Mouse (Mus musculus): ENCODE measurements at regions not wholly inside any gene's neighbourhood (a gene's known extent, or its start where the extent isn't known, plus 50 kb on each side); places are given as distances from the start of the nearest gene placed in this dataset.
A peak's percentile ranks its signal among the peaks of the same experiment; 100 is the strongest.

DNA sequence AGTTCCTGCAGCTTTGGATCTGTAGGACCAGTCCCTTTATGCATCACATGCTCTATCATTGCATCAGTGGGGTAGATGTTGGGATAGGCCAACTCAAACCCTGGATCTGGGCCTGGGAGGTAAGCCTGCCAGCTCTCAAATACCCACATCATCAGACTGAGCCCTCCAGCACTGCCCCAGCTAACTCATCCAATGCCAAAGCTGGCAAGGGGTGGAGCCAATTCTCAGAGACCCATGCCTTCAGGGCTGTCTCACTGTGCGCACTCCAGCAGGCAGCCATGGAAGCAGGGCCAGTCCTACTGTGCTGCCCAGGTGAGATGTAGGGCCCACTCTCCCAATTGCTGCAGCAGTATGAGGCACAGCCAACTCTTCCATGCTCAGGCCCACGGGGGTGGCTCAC lies 84.2 kb downstream of the Slc4a3 start:
- no peak for DNase-seq (ENCODE audit: low read depth, low spot score)
- TF ChIP-seq HCFC1 (IDR thresholded peaks at IDR 0.05; ENCODE audit: borderline replicate concordance, insufficient read depth, low read length), result no peak
- TF ChIP-seq ZNF384 (IDR thresholded peaks at IDR 0.05; ENCODE audit: low read depth, low read length), result no peak
- no peak for TF ChIP-seq ZC3H11A (IDR thresholded peaks at IDR 0.05; ENCODE audit: borderline replicate concordance, low read depth, low read length)
- no peak for TF ChIP-seq CHD2 (IDR thresholded peaks at IDR 0.05; ENCODE audit: low read depth, low read length)
- TF ChIP-seq MAFK (IDR thresholded peaks at IDR 0.05; ENCODE audit: insufficient read depth, low read depth, low read length), result no peak
- no peak overlapping the region for H3K9ac ChIP-seq (ENCODE audit: insufficient read depth, low read depth, low read length, poor library complexity, severe bottlenecking)
- 0 out of 2 replicates have a peak overlapping the region, but pooled peaks have one; percentile 19 for H3K27ac ChIP-seq (ENCODE audit: insufficient read depth, low read depth, low read length, poor library complexity, severe bottlenecking)
- H3K4me1 ChIP-seq (ENCODE audit: control insufficient read depth in 2 of 2, insufficient read depth in 2 of 2, low read length in 2 of 2, poor library complexity in 1 of 2), result no peaks in the 10 kb centered on the region
- H3K36me3 ChIP-seq (ENCODE audit: control insufficient read depth, insufficient read depth, low read length, poor library complexity, severe bottlenecking), result no peaks in the 10 kb centered on the region
- no peak overlapping the region for H3K4me3 ChIP-seq (ENCODE audit: insufficient read depth in 1 of 2, low read depth in 1 of 2, low read length in 2 of 2, poor library complexity in 1 of 2, severe bottlenecking in 1 of 2)
- H3K9me3 ChIP-seq (ENCODE audit: control insufficient read depth, insufficient read depth, low read depth, low read length), result no peaks in the 10 kb centered on the region
- in situ Hi-C loops (cut with MboI; ENCODE audit: low sequenced_read_pairs in 2 of 2, unreplicated experiment in 2 of 2), result no loop called here

DNA sequence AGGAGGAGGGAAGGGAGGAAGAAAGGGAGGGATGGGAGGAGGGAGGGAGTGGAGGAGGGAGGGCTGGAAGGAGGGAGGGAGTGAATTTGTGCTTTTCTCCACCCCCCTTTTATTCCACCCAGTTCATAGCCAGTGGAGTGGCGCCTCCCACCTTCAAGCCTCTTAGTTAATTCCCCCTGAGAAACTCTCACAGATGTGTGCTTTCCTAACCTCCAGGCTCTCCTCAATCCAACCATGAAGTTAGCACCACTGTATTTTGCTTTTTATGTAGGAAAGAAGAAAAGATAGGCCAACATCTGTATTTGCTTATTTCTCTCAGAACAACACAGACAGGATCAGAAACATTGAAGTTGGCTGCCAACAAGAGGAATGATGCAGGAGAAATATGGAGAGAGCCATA lies 85.7 kb downstream of the Slc4a3 start:
- no peak overlapping the region for H3K9ac ChIP-seq (ENCODE audit: insufficient read depth, low read depth, low read length, poor library complexity, severe bottlenecking)
- H3K4me3 ChIP-seq (ENCODE audit: insufficient read depth in 1 of 2, low read depth in 1 of 2, low read length in 2 of 2, poor library complexity in 1 of 2, severe bottlenecking in 1 of 2), result no peak overlapping the region
- DNase-seq (ENCODE audit: low read depth, low spot score), result no peak
- TF ChIP-seq ZNF384 (IDR thresholded peaks at IDR 0.05; ENCODE audit: low read depth, low read length) (no peak), CHD2 (IDR thresholded peaks at IDR 0.05; ENCODE audit: low read depth, low read length) (no peak), MAFK (IDR thresholded peaks at IDR 0.05; ENCODE audit: insufficient read depth, low read depth, low read length) (no peak), HCFC1 (IDR thresholded peaks at IDR 0.05; ENCODE audit: borderline replicate concordance, insufficient read depth, low read length) (no peak), ZC3H11A (IDR thresholded peaks at IDR 0.05; ENCODE audit: borderline replicate concordance, low read depth, low read length) (no peak)
- in situ Hi-C loops (cut with MboI; ENCODE audit: low sequenced_read_pairs in 2 of 2, unreplicated experiment in 2 of 2), result no loop called here
- no peaks in the 10 kb centered on the region for H3K36me3 ChIP-seq (ENCODE audit: control insufficient read depth, insufficient read depth, low read length, poor library complexity, severe bottlenecking)
- no peaks in the 10 kb centered on the region for H3K9me3 ChIP-seq (ENCODE audit: control insufficient read depth, insufficient read depth, low read depth, low read length)
- H3K4me1 ChIP-seq (ENCODE audit: control insufficient read depth in 2 of 2, insufficient read depth in 2 of 2, low read length in 2 of 2, poor library complexity in 1 of 2), result no peaks in the 10 kb centered on the region
- no peak overlapping the region for H3K27ac ChIP-seq (ENCODE audit: insufficient read depth, low read depth, low read length, poor library complexity, severe bottlenecking)

DNA sequence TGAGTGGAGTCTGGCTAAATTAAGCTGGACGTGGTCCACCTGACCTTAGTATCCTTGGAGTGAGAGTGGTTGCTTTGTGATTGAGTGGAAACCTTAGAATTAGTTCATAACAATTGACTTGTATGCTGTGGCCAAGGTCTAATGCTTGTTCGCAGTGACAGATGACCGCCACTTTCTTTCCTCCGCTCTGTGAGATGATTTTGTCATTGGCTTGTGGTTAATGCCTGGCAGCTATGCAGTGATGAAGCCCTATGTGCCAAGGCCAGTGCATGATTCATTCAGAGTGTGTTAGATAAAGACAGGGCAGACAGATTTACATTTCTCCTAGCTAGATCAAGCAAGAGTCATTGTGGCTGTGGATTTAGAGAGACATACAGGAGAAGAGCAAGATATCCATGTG lies 89.5 kb downstream of the Slc4a3 start:
- in situ Hi-C loops (cut with MboI; ENCODE audit: low sequenced_read_pairs in 2 of 2, unreplicated experiment in 2 of 2), result no loop called here

DNA sequence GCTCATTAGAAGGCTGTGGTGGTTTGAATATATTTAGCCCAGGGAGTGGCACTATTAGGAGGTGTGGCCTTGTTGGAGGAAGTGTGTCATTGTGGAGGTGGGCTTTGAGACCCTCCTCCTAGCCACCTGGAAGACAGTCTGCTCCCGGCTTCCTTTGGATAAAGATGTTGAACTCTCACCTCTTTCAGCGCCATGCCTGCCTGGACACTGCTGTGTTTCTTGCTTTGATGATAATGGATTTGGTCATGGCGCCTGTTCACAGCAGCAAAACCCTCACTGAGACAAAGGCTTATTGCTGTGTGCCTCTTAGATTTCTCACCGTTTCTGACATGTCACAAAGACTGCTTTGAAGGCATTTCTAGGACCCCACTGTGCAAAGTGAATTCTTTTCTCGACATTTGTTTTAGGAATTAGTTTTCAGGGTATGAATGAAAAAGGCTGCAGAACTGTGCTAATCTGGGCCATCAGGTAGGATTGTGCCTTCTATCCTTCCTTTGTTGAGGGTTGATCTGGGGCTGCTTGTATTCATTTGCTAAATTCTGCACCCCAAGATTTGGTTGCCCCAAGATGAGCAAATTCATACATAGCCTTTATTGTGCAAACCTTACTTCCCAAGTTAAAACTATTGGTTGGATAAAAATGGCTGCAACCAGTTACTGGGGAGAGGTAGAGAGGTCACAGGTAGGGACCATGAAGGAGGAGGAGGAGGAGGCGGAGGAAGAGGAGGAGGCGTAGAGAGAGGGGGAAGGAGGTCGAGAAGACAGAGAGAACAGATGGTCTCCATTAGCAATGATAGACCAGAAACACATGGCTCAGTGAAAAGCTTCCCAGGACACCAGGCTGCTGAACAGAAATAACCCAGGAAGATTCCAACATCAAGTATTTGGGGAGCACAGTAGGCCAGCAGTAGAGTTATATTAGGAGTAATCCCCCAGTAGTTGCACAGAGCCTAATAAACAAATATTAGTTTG lies 93.2 kb downstream of the Slc4a3 start:
- H3K9me3 ChIP-seq (ENCODE audit: control insufficient read depth, insufficient read depth, low read depth, low read length), result no peaks in the 10 kb centered on the region
- H3K9ac ChIP-seq (ENCODE audit: insufficient read depth, low read depth, low read length, poor library complexity, severe bottlenecking), result no peak overlapping the region
- no peak for DNase-seq (ENCODE audit: low read depth, low spot score)
- in situ Hi-C loops (cut with MboI; ENCODE audit: low sequenced_read_pairs in 2 of 2, unreplicated experiment in 2 of 2), result no loop called here
- no peak overlapping the region for H3K4me3 ChIP-seq (ENCODE audit: insufficient read depth in 1 of 2, low read depth in 1 of 2, low read length in 2 of 2, poor library complexity in 1 of 2, severe bottlenecking in 1 of 2)
- H3K27ac ChIP-seq (ENCODE audit: insufficient read depth, low read depth, low read length, poor library complexity, severe bottlenecking), result no peak overlapping the region
- no peaks in the 10 kb centered on the region for H3K36me3 ChIP-seq (ENCODE audit: control insufficient read depth, insufficient read depth, low read length, poor library complexity, severe bottlenecking)
- TF ChIP-seq ZC3H11A (IDR thresholded peaks at IDR 0.05; ENCODE audit: borderline replicate concordance, low read depth, low read length), result no peak
- H3K4me1 ChIP-seq (ENCODE audit: control insufficient read depth in 2 of 2, insufficient read depth in 2 of 2, low read length in 2 of 2, poor library complexity in 1 of 2), result no peaks in the 10 kb centered on the region; a peak in 1 of 4 replicates

More for the DNA sequence above, 89.5 kb downstream of the Slc4a3 start:
- Histone ChIP-seq H3K36me3 (ENCODE audit: control insufficient read depth, insufficient read depth, low read length, poor library complexity, severe bottlenecking) (no peaks in the 10 kb centered on the region), H3K27ac (ENCODE audit: insufficient read depth, low read depth, low read length, poor library complexity, severe bottlenecking) (no peak overlapping the region), H3K9ac (ENCODE audit: insufficient read depth, low read depth, low read length, poor library complexity, severe bottlenecking) (no peak overlapping the region), H3K4me3 (ENCODE audit: insufficient read depth in 1 of 2, low read depth in 1 of 2, low read length in 2 of 2, poor library complexity in 1 of 2, severe bottlenecking in 1 of 2) (no peak overlapping the region), H3K4me1 (ENCODE audit: control insufficient read depth in 2 of 2, insufficient read depth in 2 of 2, low read length in 2 of 2, poor library complexity in 1 of 2) (no peaks in the 10 kb centered on the region; a peak in 1 of 4 replicates), H3K9me3 (ENCODE audit: control insufficient read depth, insufficient read depth, low read depth, low read length) (no peaks in the 10 kb centered on the region)
- no peak for DNase-seq (ENCODE audit: low read depth, low spot score)
- TF ChIP-seq CHD2 (IDR thresholded peaks at IDR 0.05; ENCODE audit: low read depth, low read length) (no peak), ZC3H11A (IDR thresholded peaks at IDR 0.05; ENCODE audit: borderline replicate concordance, low read depth, low read length) (no peak)

Measured in ES-E14 (cell line).